Mouse (Mus musculus) ES-E14 (cell line): Measurements from ENCODE around the gene Rnf207.

Experiments
- CHD2 ChIP-seq: IDR thresholded peaks from 2 replicates; pipeline ENCODE4 v1.6.1; 2014; ENCODE audit warnings: mild to moderate bottlenecking, low read depth, low read length, inconsistent platforms
- HCFC1 ChIP-seq: IDR thresholded peaks from 2 replicates; pipeline ENCODE4 v1.6.1; 2012; ENCODE audit warnings: low read length, inconsistent platforms, borderline replicate concordance; ENCODE audit not compliant: insufficient read depth
- ZC3H11A ChIP-seq: IDR thresholded peaks from 2 replicates; pipeline ENCODE4 v1.6.1; 2012; ENCODE audit warnings: low read depth, mild to moderate bottlenecking, inconsistent platforms, low read length, borderline replicate concordance

DNA sequence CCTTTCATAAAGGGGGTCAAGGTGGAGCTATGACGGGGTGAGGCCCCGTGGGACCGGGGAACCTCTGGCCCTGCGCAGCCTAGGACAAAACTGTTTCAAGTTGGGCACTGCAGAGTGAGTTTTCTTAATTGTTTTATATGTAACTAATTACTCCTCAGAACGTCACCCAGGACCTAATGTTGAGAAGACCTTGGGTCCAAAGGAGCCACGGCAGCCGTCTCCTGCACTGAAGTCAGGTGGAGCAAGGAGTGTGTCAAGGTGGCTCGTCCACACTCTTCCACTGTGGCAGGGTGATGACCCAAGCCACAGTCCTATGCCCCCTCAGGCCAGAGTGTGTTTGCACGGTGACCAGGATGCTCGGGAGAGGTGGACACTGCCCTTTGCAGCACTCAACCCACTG is 15.6 kb downstream of the Rnf207 start:
- TF ChIP-seq CHD2 (no peak), HCFC1 (no peak), ZC3H11A (no peak)
